Mouse (Mus musculus) lung, postnatal 14 days (tissue): ENCODE measurements around the gene Runx2.

Experiments
- DNase-seq: peaks from one replicate; pipeline ENCODE4 v3.0.0; 2021

The Runx2 gene

GRCm38 (mm10) chr17:44814508-44815175 lies at the start of gene Runx2:
Gene Runx2, minus strand, starts transcription at chr17:44814797.
- no peak for DNase-seq

DNA sequence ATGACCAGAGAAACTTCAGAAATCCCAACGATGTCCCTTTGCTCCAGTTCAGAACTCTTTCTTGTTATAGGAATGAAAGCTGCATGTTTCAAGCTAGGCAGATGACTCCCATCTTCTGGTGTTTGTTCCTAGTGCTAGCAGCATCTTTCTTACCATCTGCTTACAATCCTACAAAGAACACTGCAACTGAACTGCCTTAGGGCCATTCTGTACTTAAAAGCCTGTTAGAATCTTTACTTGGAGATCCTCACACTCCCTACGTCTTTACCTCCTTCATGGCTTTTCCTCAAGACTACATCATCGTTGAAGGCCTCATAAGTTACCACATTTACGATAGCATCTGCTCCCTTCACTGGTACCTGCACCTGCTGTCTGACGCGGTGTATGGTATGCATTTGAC lies 48.6 kb upstream of the Runx2 start:
- no peak for DNase-seq

DNA sequence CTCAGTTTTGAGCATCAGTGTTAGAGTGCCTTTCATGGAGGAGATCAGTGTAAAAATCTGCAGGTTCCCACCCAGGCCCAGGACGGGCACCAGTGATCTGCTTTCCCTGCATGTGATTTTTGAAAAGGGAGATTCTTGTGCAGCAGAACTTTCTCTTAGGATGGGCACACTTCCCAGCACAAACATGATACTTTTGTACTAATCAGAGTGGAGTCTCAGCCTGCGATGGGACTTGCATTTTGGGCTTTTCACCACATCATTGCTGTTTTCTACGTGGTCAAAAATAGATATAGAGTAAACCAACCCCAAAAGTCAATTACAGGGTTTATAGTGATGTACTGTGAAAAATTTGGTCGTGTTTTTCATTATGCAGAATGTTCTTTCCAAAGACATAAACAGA lies 27.6 kb upstream of the Runx2 start:
- no peak for DNase-seq

- DNase-seq: no peak
These were observed 16.6 kb upstream of the Runx2 start for GRCm38 (mm10) chr17:44831201-44831600.

GRCm38 (mm10) chr17:44829587-44829986 lies 15.0 kb upstream of the Runx2 start:
- DNase-seq: no peak

GRCm38 (mm10) chr17:44827964-44828363 lies 13.4 kb upstream of the Runx2 start:
- no peak for DNase-seq

GRCm38 (mm10) chr17:44827124-44827523 lies 12.5 kb upstream of the Runx2 start:
- no peak for DNase-seq

DNA sequence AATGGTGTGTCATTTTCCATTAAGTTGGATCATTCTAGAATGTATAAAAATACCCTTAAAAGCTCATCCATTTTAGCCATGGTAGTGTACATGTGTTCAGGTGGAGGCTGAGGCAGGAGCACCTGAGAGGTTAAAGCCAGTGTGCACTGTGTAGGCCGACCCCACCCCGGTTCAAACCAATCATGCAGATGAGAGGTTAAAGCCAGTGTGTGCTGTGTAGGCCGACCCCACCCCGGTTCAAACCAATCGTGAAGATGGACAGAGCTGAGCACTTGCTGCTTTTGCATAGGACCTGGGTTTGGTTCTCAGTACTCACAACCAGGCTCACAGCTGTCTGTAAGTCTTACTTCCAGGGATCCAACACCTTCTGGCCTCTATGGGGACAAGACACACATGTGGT lies 7.3 kb upstream of the Runx2 start:
- no peak for DNase-seq

DNA sequence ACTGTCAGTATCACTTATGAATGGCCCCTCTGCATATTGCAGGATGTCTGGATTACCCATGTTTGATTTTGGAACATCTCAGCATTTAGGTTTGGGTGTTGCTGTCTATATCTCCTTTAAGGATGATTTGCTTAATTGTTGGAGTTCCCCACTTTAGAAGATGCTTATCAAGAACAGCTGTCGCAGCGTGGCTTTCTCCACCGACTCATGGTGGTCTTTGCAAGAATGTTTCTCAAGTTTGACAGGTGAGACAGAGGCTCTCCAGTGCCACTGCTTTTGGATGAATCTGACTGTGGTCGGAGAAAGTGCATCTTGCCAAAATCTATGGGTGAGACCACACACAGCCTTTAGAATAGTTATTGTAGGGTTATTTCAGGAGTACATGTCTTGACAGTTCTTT lies 5.2 kb upstream of the Runx2 start:
- DNase-seq: no peak

GRCm38 (mm10) chr17:44818825-44819224 lies 4.2 kb upstream of the Runx2 start:
- DNase-seq: no peak

DNA sequence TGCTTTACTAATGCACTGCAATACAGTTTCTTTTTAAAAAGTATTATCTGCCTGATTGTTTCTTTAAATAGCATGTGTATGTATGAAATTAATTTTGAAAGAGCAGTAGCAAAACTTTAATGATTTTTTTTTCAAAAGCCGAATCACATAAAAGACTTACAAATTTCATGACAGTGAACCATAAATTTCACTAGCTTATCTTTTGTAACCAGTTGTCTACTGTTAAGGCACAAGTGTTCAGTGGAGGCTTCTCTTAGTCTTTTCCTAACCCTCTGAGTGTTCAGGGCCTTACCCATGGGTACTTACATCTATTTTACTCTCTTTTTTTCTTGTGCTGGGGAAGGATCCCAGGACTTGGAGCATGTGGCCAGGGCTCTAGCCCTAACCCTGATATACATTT lies 7.6 kb downstream of the Runx2 start:
- DNase-seq: no peak

DNA sequence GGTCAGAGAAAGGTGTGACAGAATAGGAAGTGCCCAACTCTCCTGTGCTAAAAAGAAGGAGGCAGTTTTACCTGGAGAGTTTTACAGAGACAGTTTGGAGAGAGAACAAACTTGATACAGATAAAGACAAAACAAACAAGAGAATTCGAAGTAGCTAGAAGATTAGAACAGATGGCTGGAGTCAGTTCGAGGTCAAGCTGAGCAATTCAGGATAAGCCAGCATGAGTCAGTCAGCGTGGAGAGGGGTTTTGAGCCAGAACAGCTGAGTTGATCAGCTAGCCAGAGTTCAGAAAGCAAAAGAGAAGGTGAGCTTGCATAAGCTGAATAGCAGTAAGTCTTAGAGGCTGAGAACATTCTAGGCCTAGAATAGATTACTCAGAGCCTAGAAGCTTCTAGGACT lies 17.3 kb downstream of the Runx2 start:
- no peak for DNase-seq

GRCm38 (mm10) chr17:44792218-44792917 lies 22.2 kb downstream of the Runx2 start:
- no peak for DNase-seq

- no peak for DNase-seq
These were observed 25.4 kb downstream of the Runx2 start for GRCm38 (mm10) chr17:44788982-44789747.

- no peak for DNase-seq
These were observed 31.5 kb downstream of the Runx2 start for GRCm38 (mm10) chr17:44783143-44783542.

- DNase-seq: no peak
These were observed 32.2 kb downstream of the Runx2 start for GRCm38 (mm10) chr17:44782366-44782765.

DNA sequence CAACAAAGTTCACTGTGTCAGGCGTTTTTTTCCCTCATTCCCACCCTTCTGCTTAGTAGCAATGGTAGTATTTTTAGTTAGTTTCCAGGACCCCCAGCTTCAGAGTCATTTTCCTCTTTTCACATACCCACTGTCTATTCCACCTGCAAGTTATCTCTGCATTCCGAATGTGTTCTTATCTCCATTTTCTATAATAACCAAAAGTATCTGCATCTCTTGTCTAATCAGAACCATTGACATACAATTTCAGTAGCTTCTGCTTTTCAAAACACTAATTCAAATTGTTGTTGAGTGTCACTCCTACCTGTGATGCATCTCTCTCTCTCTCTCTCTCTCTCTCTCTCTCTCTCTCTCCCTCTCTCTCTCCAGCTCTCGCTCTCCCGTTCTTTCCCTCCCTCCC lies 34.2 kb downstream of the Runx2 start:
- DNase-seq: no peak

GRCm38 (mm10) chr17:44778141-44778540 lies 36.5 kb downstream of the Runx2 start:
- no peak for DNase-seq

GRCm38 (mm10) chr17:44777337-44777804 lies 37.2 kb downstream of the Runx2 start:
- peak; percentile 65 for DNase-seq

DNA sequence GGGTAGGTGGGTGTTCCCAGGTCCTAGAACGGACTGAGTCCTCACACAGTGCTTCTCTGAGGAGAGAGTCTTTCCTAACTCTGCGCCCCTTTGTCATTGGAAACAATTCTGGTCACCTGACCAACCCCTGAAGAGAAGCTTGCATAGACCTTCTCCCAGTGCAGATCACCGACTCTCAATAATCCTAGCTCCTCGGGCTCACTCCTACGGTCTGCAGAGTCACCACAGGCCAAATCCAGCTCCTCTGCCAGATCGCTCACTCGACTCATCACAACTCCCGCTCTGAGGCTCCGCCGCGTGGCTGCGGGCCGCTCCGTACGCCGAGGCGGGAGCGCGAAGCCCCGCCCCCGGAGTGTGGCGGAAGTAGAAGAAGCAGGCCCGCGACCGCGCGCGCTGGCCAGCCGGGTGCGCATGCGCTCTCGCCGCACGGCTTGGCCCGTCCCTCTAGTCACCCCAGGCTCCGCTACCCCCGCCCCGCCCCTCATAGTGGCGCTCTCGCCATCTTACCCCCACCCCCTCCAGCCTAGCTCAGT lies 37.8 kb downstream of the Runx2 start, which contains the start of gene Supt3:
Gene Supt3, plus strand, starts transcription at position 415 of the 533 bp plus-strand sequence.
- peak; percentile 97 for DNase-seq

DNA sequence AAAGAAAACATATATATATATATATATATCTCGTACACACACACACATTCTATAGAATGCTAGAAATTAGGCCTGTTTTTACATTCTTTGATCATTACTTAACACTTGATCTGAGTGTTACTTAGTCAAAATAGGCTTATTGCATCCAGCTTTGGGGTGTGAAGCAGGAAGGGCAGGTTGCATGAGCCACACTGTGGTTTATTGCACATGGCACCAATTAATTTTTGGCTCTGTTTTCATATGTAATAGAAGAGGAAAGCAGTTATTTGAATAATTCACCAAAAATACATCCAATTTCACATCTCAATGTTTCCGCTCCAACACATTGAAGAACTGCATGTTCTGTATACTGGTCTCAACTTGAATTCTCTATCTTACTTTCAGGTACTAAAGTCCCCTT lies 42.0 kb downstream of the Runx2 start:
- DNase-seq: no peak

DNA sequence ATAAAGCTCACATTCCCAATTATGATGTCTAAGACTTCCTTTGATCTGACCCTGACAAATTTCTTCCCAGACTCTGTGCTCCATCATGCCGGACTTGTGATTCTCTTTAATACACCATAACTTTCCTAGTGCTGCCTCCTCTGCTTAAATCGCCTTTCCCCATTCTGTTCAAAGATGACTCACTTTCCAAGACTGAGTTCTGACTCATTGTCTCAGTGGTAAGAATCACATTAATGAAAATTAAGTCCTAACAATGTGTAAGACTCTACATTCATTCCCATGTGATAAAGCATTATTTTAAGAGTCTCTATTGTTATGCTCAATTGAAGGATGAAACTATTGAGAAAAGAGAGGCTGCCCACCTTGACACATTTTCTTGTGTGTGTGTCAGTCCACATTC lies 43.7 kb downstream of the Runx2 start:
- DNase-seq: no peak

DNA sequence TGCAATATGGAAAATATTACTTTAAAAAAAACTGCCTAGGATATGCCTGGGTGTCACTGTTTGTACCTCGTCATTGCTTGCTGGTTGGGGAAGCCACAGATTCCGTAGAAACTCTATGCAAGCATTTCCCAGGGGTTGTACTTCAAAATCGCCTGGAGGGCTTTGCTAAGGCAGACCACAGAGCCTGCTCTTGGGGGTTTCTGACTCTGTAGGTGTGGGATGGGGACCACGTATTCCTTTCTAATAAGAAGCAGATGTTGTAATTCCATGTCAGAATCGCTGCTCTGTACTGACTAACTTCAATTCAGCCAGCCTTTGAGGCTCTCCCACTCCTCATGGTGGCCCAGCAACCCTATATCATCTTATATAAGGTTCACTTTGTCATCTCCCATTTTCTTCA lies 46.1 kb downstream of the Runx2 start:
- no peak for DNase-seq

- no peak for DNase-seq
These were observed 47.2 kb downstream of the Runx2 start for GRCm38 (mm10) chr17:44767375-44767774.
